16 mouse cellular contexts compared by ENCODE assay signal in genomic region chr3:127917999-127918661, GRCm38 (mm10). TPM values are rescaled to one million over a fixed set of nuclear protein-coding genes. Genes with fewer than 3 reads are reported as not detected.
DNase-seq lines count a peak whose midpoint lies in the region; ATAC-seq and TF ChIP-seq lines count a peak whose summit lies in the region.
"Had no signal": no experiment of that assay in that cellular context is flagged by ENCODE, and none has a peak within 500 bp of the region (broad histone marks: within the 10 kb centered on the region; RNA-seq: fewer than 3 reads in every experiment).

No protein-coding gene starts in this region.

- no peak for DNase-seq in testis, postnatal 10 days (ENCODE audit: low spot score)
- peak; percentile 39 for DNase-seq in liver, postnatal 0 days
- no peak for DNase-seq in left cerebral cortex, postnatal 14 days (ENCODE audit: low spot score in 2 of 2)
- no peak for DNase-seq in cerebellum, adult 11-12 months
- no peak for DNase-seq in ovary, postnatal 36 days (ENCODE audit: low spot score)
- DNase-seq: adrenal gland, adult 2 months; cerebellum, postnatal 14 days; kidney, adult 11 months; retina, postnatal 1 day; spleen, adult 18-20 months had no signal

- no peak for TF ChIP-seq POLR2A in testis, adult 2 months (IDR thresholded peaks at IDR 0.05; ENCODE audit: control insufficient read depth, low read depth, low read length)

- peaks cover 2% of the 10 kb centered on the region; the same call in 1 of the 2 replicates for H3K4me1 ChIP-seq in testis, adult 2 months (ENCODE audit: control insufficient read depth, insufficient read depth, low read length)
- peaks cover 12% of the 10 kb centered on the region for H3K4me1 ChIP-seq in liver, postnatal 0 days (ENCODE audit: insufficient read depth)
- H3K4me1 ChIP-seq: hindbrain, embryonic 13.5 days; neural tube, embryonic 12.5 days had no signal

- no peaks in the 10 kb centered on the region for H3K9me3 ChIP-seq in liver, postnatal 0 days (ENCODE audit: low read length)
- H3K9me3 ChIP-seq: hindbrain, embryonic 13.5 days; neural tube, embryonic 12.5 days had no signal

- no peaks in the 10 kb centered on the region for H3K27me3 ChIP-seq in testis, adult 2 months (ENCODE audit: control insufficient read depth, insufficient read depth, low read length)
- H3K27me3 ChIP-seq in liver, postnatal 0 days (ENCODE audit: insufficient read depth, low read length) = no peaks in the 10 kb centered on the region
- H3K27me3 ChIP-seq: CH12.LX; hindbrain, embryonic 13.5 days; neural tube, embryonic 12.5 days had no signal

- H3K36me3 ChIP-seq in testis, adult 2 months (ENCODE audit: control insufficient read depth, insufficient read depth, low read length) = no peaks in the 10 kb centered on the region
- H3K36me3 ChIP-seq in liver, postnatal 0 days (replicated peaks; ENCODE audit: insufficient read depth, low read length) = no peaks in the 10 kb centered on the region
- H3K36me3 ChIP-seq: hindbrain, embryonic 13.5 days; neural tube, embryonic 12.5 days had no signal

- H3K27ac ChIP-seq in testis, adult 2 months (ENCODE audit: control insufficient read depth, insufficient read depth, low read depth, low read length) = 0 out of 2 replicates have a peak overlapping the region, but pooled peaks have one; percentile 12
- H3K27ac ChIP-seq in liver, postnatal 0 days (ENCODE audit: low read depth) = no peak overlapping the region
- H3K27ac ChIP-seq: hindbrain, embryonic 13.5 days; neural tube, embryonic 12.5 days had no signal

- H3K4me3 ChIP-seq in testis, adult 2 months (ENCODE audit: control insufficient read depth, low read depth, low read length) = no peak overlapping the region; the same call in 1 of the 2 replicates
- H3K4me3 ChIP-seq in liver, postnatal 0 days (ENCODE audit: low read depth, low read length) = peak overlapping the region; percentile 15; the same call in 1 of the 2 replicates
- H3K4me3 ChIP-seq: hindbrain, embryonic 13.5 days; neural tube, embryonic 12.5 days had no signal

- no peak overlapping the region for H3K9ac ChIP-seq in liver, postnatal 0 days (replicated peaks)
- H3K9ac ChIP-seq: hindbrain, embryonic 13.5 days; neural tube, embryonic 12.5 days had no signal

- peak overlapping the region; percentile 50 for H3K4me2 ChIP-seq in liver, postnatal 0 days (ENCODE audit: low read depth, low read length)
- H3K4me2 ChIP-seq: hindbrain, embryonic 13.5 days; midbrain, embryonic 11.5 days; neural tube, embryonic 12.5 days had no signal

- no peak for TF ChIP-seq CTCF in testis, adult 2 months (IDR thresholded peaks at IDR 0.05; ENCODE audit: control insufficient read depth, insufficient read depth, insufficient replicate concordance, low read depth, low read length)
- no peak for TF ChIP-seq CTCF in liver, postnatal 0 days (IDR thresholded peaks at IDR 0.05; ENCODE audit: low read depth)

- WGBS in liver, postnatal 0 days (ENCODE audit: insufficient replicate concordance) = 45% methylated on average over 9 of the region's 9 CpGs

- ATAC-seq in erythroblast, adult 5-6 weeks (replicated peaks; ENCODE audit: low FRiP score, poor library complexity, severe bottlenecking) = peak; percentile 80
- ATAC-seq in liver, postnatal 0 days = peak; percentile 22; the same call in 1 of the 2 replicates

- no peak for TF ChIP-seq EP300 in liver, postnatal 0 days (IDR thresholded peaks at IDR 0.05; ENCODE audit: low read depth)

- intact Hi-C loops in left cerebral cortex, postnatal 14 days (cut with DNase I) = no loop called here

RNA-seq across cellular contexts. Expression of gene Fam241a, which starts 22.0 kb away (rescaled TPM):
- 7.4 and 9.2 TPM in 2 replicates for polyA plus RNA-seq in testis, adult 2 months (2012; rRNA removed)
- total RNA-seq in erythroblast, adult 5-6 weeks (2015; ENCODE audit: low replicate concordance) = 48.1 and 68.0 TPM in 2 replicates
- 59.3 and 69.0 TPM in 2 replicates for total RNA-seq in erythroblast, adult 5-6 weeks (2017; ENCODE audit: low replicate concordance)
- 25.5 and 28.2 TPM in 2 replicates for polyA plus RNA-seq in liver, postnatal 0 days (2015; fragmentation: Nextera tagmentation; extraction: Ambion mirVana)
- total RNA-seq in left cerebral cortex, postnatal 14 days (2021) = 1 to 10 TPM; 4.2 to 4.8 TPM

Comparison
In these comparisons a context has a peak if more than half of its experiments do, and no peak if none do; other contexts are left out.
1. RNA of gene Fam241a, which starts 22.0 kb away (total RNA-seq): 48.1 to 69.0 TPM in erythroblast, adult 5-6 weeks; 4.2 to 4.8 TPM in left cerebral cortex, postnatal 14 days; every median in the first group is over 4 times any median in the second.